Mouse (Mus musculus) liver, embryonic 15.5 days (tissue): Measurements from ENCODE around the gene Gm38394. TPM values are rescaled to one million over a fixed set of nuclear protein-coding genes. Genes with fewer than 3 reads are reported as not detected.
A peak's percentile ranks its signal among the peaks of the same experiment; 100 is the strongest.
"Not testable (repeated sequence)": the region's sequence is repeated elsewhere in the genome, so short reads cannot be mapped to it uniquely, and the experiment has no call there.

Source experiments
- ATAC-seq: fragments of 200-750 bp; cut with Nextera tagmentation; 2 replicates; pipeline ENCODE4 v1.8.0; 2017; ENCODE audit warnings: moderate number of reproducible peaks, mild to moderate bottlenecking, moderate library complexity; ENCODE audit not compliant: insufficient read depth
- H3K27ac ChIP-seq: fragments of 300-500 bp; sonication (generic); replicated peaks from 2 replicates; pipeline ENCODE4 v1.5.1; 2015; ENCODE audit warnings: mild to moderate bottlenecking, inconsistent platforms
- H3K27me3 ChIP-seq: fragments of 300-500 bp; sonication (generic); 2 replicates; pipeline ENCODE4 v1.6.1; 2015; ENCODE audit warnings: mild to moderate bottlenecking, inconsistent platforms
- H3K36me3 ChIP-seq: fragments of 300-500 bp; sonication (generic); replicated peaks from 2 replicates; pipeline ENCODE4 v1.6.1; 2015; ENCODE audit warnings: moderate library complexity, mild to moderate bottlenecking, inconsistent platforms
- H3K4me1 ChIP-seq: fragments of 300-500 bp; sonication (generic); replicated peaks from 2 replicates; pipeline ENCODE4 v1.6.1; 2015; ENCODE audit warnings: inconsistent platforms
- H3K4me2 ChIP-seq: fragments of 300-500 bp; sonication (generic); 2 replicates; pipeline ENCODE4 v1.6.1; 2015; ENCODE audit warnings: moderate library complexity, mild to moderate bottlenecking, inconsistent platforms
- H3K4me3 ChIP-seq: fragments of 300-500 bp; sonication (generic); replicated peaks from 2 replicates; pipeline ENCODE4 v1.5.1; 2015; ENCODE audit warnings: mild to moderate bottlenecking, inconsistent platforms
- H3K9ac ChIP-seq: fragments of 300-500 bp; sonication (generic); 2 replicates; pipeline ENCODE4 v1.6.1; 2015; ENCODE audit warnings: moderate library complexity, mild to moderate bottlenecking, inconsistent platforms
- H3K9me3 ChIP-seq: fragments of 300-500 bp; sonication (generic); replicated peaks from 2 replicates; pipeline ENCODE4 v1.6.1; 2016; ENCODE audit warnings: inconsistent platforms
- WGBS: fragments of 180-500 bp; shearing (Covaris S2); methylation state at CpG from one replicate; pipeline ENCODE4 v1.1.7; 2015; ENCODE audit warnings: mixed read lengths; ENCODE audit not compliant: insufficient replicate concordance; 5-methylcytosine and 5-hydroxymethylcytosine counted together
- polyA plus RNA-seq: library from polyadenylated mRNA; unstranded; fragments of >200 nt; fragmentation: Nextera tagmentation; extraction: Ambion mirVana; gene quantifications from 2 replicates; pipeline ENCODE4 v1.2.1, GENCODE M21; 2015

Gene Gm38394
- 1.3 TPM in 2 replicates for polyA plus RNA-seq

DNA sequence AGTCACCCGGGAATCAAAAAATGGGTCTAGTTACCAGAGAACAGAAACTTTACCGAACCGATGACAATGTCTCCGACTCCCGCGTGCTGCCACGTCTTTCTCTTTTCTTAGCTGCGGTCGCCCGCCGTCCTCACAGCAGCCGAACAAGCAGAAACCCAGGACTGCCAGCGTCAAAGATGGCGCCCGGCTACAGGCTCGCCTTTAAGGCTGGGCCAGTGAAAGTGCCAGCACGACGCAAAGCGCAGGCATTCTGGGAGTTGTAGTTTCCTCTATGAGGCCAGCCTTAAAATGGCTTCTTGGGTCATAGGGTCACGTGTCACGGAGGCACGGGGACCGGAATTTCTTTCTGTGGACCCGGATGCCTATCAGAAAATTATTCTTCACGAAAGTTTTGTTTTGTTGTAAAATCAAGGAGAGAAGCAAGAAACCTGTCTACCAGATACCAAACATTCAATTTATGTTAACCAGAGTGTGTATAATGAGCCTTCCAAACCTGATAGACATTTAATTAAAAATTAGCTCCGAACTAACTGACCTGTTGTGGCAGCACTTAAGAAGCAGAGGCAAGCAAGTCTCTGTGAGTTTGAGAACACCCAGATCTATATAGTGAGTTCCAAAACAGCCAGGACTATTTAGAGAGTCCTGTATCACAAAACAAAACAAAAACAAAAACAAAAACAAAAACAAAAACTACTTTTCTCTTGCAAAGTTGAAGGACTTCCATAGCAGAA, at the start of gene Gm38394:
TSS of gene Gm38394 (minus strand) at position 116 of the 731 bp plus-strand sequence.
- Histone ChIP-seq H3K4me1 (peaks cover 40% of the 10 kb centered on the region), H3K4me2 (peak within 1 kb of the TSS; percentile 76)

DNA sequence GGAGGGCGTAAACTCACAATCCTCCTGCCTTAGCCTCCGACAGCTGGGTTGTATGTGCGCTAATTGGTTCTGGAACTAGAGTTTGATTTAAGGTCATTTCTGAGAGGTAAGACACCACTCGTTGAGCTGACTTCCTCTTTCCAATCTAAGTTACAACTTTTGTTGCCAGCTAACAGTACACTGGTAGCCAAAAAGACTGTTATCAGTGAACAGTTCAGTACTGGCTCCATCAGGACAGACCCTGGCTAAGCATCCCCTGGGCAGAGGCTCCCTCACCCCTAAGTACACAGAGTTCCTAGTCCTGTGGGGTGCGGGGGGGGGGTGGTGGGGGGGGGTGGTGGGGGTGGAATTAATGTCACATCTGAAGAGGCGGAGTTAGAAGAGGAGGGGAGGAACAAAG, 49.8 kb upstream of the Gm38394 start:
- ATAC-seq, result no peak
- peaks cover 33% of the 10 kb centered on the region for H3K4me1 ChIP-seq
- peaks cover 100% of the 10 kb centered on the region for H3K36me3 ChIP-seq
- no peak overlapping the region; the same call in 1 of the 2 replicates for H3K27ac ChIP-seq
- H3K9me3 ChIP-seq, result no peaks in the 10 kb centered on the region
- H3K4me2 ChIP-seq, result no peak overlapping the region
- no peaks in the 10 kb centered on the region for H3K27me3 ChIP-seq
- H3K4me3 ChIP-seq, result no peak overlapping the region
- H3K9ac ChIP-seq, result no peak overlapping the region
- WGBS, result 62% methylated on average over 6 of the region's 6 CpGs

More for the DNA sequence above, at the start of gene Gm38394:
- Histone ChIP-seq H3K4me3 (peak within 1 kb of the TSS; percentile 90), H3K9ac (peak within 1 kb of the TSS; percentile 93), H3K9me3 (no peaks in the 10 kb centered on the region), H3K27me3 (no peaks in the 10 kb centered on the region), H3K36me3 (peaks cover 31% of the 10 kb centered on the region), H3K27ac (peak within 1 kb of the TSS; percentile 87)
- peak; percentile 99 for ATAC-seq
- WGBS, result 2% methylated on average over 26 of the region's 26 CpGs

- H3K36me3 ChIP-seq, result peaks cover 100% of the 10 kb centered on the region
- no peak for ATAC-seq
- WGBS, result 91% methylated on average over 3 of the region's 3 CpGs
Observed at GRCm38 (mm10) chr1:133709292-133709691, 48.2 kb upstream of the Gm38394 start.

GRCm38 (mm10) chr1:133701824-133702223, 40.7 kb upstream of the Gm38394 start:
- not testable (repeated sequence) for H3K27ac ChIP-seq, H3K9me3 ChIP-seq, H3K4me2 ChIP-seq, H3K4me1 ChIP-seq, ATAC-seq, H3K9ac ChIP-seq, H3K27me3 ChIP-seq, H3K4me3 ChIP-seq
- H3K36me3 ChIP-seq, result peaks cover 72% of the 10 kb centered on the region
- WGBS, result 22% methylated on average over 1 of the region's 2 CpGs

More at GRCm38 (mm10) chr1:133709292-133709691, 48.2 kb upstream of the Gm38394 start:
- Histone ChIP-seq H3K9me3 (no peaks in the 10 kb centered on the region), H3K9ac (no peak overlapping the region), H3K27ac (no peak overlapping the region), H3K27me3 (no peaks in the 10 kb centered on the region), H3K4me2 (no peak overlapping the region), H3K4me3 (no peak overlapping the region), H3K4me1 (peaks cover 32% of the 10 kb centered on the region)

GRCm38 (mm10) chr1:133697935-133698620, 37.0 kb upstream of the Gm38394 start:
- 87% methylated on average over 12 of the region's 12 CpGs for WGBS
- Histone ChIP-seq H3K27ac (no peak overlapping the region), H3K9me3 (no peaks in the 10 kb centered on the region), H3K27me3 (no peaks in the 10 kb centered on the region), H3K36me3 (peaks cover 36% of the 10 kb centered on the region), H3K9ac (no peak overlapping the region), H3K4me2 (no peak overlapping the region), H3K4me1 (peaks cover 35% of the 10 kb centered on the region), H3K4me3 (no peak overlapping the region)
- ATAC-seq, result no peak

- Histone ChIP-seq H3K36me3 (peaks cover 17% of the 10 kb centered on the region), H3K27ac (peak overlapping the region; percentile 59), H3K9me3 (no peaks in the 10 kb centered on the region), H3K27me3 (no peaks in the 10 kb centered on the region), H3K4me1 (peaks cover 32% of the 10 kb centered on the region), H3K4me3 (no peak overlapping the region), H3K4me2 (no peak overlapping the region), H3K9ac (no peak overlapping the region)
- WGBS, result 72% methylated on average over 7 of the region's 7 CpGs
- peak; percentile 36; the same call in 1 of the 2 replicates for ATAC-seq
Observed at GRCm38 (mm10) chr1:133695901-133696300, 34.8 kb upstream of the Gm38394 start.

DNA sequence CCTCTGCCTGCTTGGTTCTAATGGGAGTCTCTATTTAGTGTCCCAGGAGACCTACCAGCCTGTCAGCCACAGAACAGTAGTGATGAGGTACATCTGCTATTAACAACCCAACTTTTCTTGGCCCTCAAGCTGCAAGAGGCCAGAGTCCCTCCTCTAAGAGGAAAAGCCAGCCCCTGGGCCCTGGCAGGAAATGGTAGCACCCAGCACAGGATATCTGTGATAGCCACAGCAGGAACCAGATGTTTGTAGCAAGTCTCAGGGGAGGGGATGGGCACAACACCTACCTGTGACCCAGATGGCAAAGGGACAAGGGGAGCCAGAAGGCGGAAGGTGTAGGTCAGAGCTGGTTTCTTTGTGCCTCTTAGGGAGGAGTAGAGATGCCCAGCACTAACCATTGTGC, 33.8 kb upstream of the Gm38394 start:
- WGBS, result 42% methylated on average over 1 of the region's 1 CpGs
- H3K9ac ChIP-seq, result no peak overlapping the region
- H3K4me3 ChIP-seq, result no peak overlapping the region
- peaks cover 11% of the 10 kb centered on the region; the same call in 1 of the 2 replicates for H3K36me3 ChIP-seq
- peaks cover 32% of the 10 kb centered on the region for H3K4me1 ChIP-seq
- peak overlapping the region; percentile 61 for H3K27ac ChIP-seq
- no peaks in the 10 kb centered on the region for H3K27me3 ChIP-seq
- no peaks in the 10 kb centered on the region for H3K9me3 ChIP-seq
- ATAC-seq, result no peak
- H3K4me2 ChIP-seq, result no peak overlapping the region

DNA sequence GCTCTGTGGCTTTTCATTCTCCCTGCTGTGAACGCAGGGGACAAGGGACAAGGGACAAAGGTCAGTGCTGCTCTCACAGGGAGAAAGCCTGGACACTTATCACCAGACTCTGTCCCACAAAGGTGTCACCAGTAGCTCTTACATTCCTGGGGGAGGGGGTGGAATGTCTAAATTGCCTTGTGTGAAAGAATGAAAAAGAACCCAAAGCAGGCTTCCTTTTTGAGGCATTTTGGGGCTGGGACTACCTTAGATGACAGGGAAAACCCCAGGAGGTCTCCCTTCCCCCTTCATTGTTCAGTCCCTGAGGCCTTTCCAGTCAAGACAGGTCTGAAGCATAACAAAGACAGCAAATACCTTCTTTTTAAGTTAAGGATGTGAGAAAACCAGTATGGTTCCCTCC, 33.2 kb upstream of the Gm38394 start:
- Histone ChIP-seq H3K27ac (peak overlapping the region; percentile 61), H3K9ac (no peak overlapping the region), H3K4me2 (no peak overlapping the region), H3K4me1 (peaks cover 32% of the 10 kb centered on the region), H3K4me3 (no peak overlapping the region), H3K36me3 (peaks cover 11% of the 10 kb centered on the region; the same call in 1 of the 2 replicates), H3K9me3 (no peaks in the 10 kb centered on the region), H3K27me3 (no peaks in the 10 kb centered on the region)
- WGBS, result 6% methylated on average over 1 of the region's 1 CpGs
- ATAC-seq, result peak; percentile 41; the same call in 1 of the 2 replicates

GRCm38 (mm10) chr1:133693536-133694114, 32.5 kb upstream of the Gm38394 start:
- no peak overlapping the region for H3K9ac ChIP-seq
- peaks cover 10% of the 10 kb centered on the region; the same call in 1 of the 2 replicates for H3K36me3 ChIP-seq
- no peak overlapping the region for H3K4me2 ChIP-seq
- no peak overlapping the region for H3K4me3 ChIP-seq
- no peaks in the 10 kb centered on the region for H3K9me3 ChIP-seq
- 71% methylated on average over 11 of the region's 11 CpGs for WGBS
- no peak for ATAC-seq
- H3K27me3 ChIP-seq, result no peaks in the 10 kb centered on the region; the same call in 1 of the 2 replicates
- H3K4me1 ChIP-seq, result peaks cover 32% of the 10 kb centered on the region
- peak overlapping the region; percentile 61 for H3K27ac ChIP-seq

- 57% methylated on average over 4 of the region's 4 CpGs for WGBS
Observed at GRCm38 (mm10) chr1:133692195-133692594, 31.1 kb upstream of the Gm38394 start.

GRCm38 (mm10) chr1:133691046-133691445, 29.9 kb upstream of the Gm38394 start:
- Histone ChIP-seq H3K27me3 (no peaks in the 10 kb centered on the region; the same call in 1 of the 2 replicates), H3K4me2 (no peak overlapping the region), H3K9ac (no peak overlapping the region), H3K4me3 (no peak overlapping the region), H3K27ac (no peak overlapping the region), H3K36me3 (no peaks in the 10 kb centered on the region), H3K4me1 (peaks cover 31% of the 10 kb centered on the region), H3K9me3 (no peaks in the 10 kb centered on the region)
- ATAC-seq, result no peak
- WGBS, result 77% methylated on average over 6 of the region's 6 CpGs

More at GRCm38 (mm10) chr1:133692195-133692594, 31.1 kb upstream of the Gm38394 start:
- Histone ChIP-seq H3K27me3 (no peaks in the 10 kb centered on the region; the same call in 1 of the 2 replicates), H3K36me3 (no peaks in the 10 kb centered on the region), H3K9ac (no peak overlapping the region), H3K4me1 (peaks cover 32% of the 10 kb centered on the region), H3K4me3 (no peak overlapping the region), H3K9me3 (no peaks in the 10 kb centered on the region), H3K27ac (no peak overlapping the region), H3K4me2 (no peak overlapping the region)
- ATAC-seq, result no peak
